Mouse (Mus musculus): Measurements from ENCODE around the gene Bean1. TPM values are rescaled to one million over a fixed set of nuclear protein-coding genes. Genes with fewer than 3 reads are reported as not detected.
"Not testable (repeated sequence)": the region's sequence is repeated elsewhere in the genome, so short reads cannot be mapped to it uniquely, and the experiment has no call there.

Gene Bean1
- polyA plus RNA-seq, 1 experiment from 2014 or later, result 0.23 TPM

DNA sequence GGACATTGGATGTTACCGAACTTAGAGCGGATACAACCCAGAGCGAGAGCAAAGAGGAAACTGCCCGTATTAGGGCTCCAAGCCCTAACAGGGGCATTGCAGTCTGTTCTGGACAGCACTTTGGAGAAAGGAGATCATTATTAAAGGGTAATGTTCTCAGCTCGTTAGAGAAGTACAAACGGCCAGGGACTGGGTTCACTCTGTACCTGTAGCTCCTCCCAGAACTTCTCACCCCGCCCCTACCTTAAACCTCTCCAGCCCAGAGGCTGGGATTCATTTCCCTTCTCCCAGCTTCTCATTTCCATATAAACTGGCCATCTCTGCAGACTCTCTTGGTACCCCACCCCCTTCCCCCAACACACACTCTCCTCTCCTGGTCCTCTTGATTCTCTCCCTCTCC, 81.2 kb downstream of the Bean1 start:
- peak overlapping the region; percentile 90 for H3K27ac ChIP-seq
- no peaks in the 10 kb centered on the region for H3K9me3 ChIP-seq
- WGBS, result under 1% methylated on average over 7 of the region's 7 CpGs
- H3K4me3 ChIP-seq, result peak overlapping the region; percentile 79
- no peaks in the 10 kb centered on the region for H3K36me3 ChIP-seq
- H3K4me1 ChIP-seq, result peaks cover 23% of the 10 kb centered on the region
- H3K27me3 ChIP-seq (ENCODE audit: insufficient read depth, poor library complexity, severe bottlenecking), result no peaks in the 10 kb centered on the region
- DNase-seq (ENCODE audit: low spot score), result no peak

DNA sequence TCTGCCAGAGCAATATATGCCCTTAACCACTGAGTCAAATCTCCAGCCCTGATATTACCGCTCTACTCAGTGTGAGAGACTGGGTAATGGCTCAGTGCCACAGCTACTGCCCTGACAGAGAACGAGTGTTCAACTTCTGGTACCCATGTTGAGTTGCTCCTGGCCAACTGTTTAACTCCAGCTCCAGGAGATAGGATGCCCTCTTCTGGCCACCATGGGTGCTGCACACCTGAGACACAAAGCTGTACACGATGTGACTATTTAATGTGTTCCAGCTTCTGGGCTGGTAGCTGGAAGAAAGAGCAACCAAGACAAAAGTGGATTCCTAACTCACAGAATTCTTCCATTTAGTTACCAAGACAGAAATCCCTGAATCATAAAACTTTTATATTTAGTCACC, 82.8 kb downstream of the Bean1 start:
- Histone ChIP-seq H3K9me3 (no peaks in the 10 kb centered on the region), H3K4me3 (no peak overlapping the region), H3K36me3 (peaks cover 8% of the 10 kb centered on the region), H3K27me3 (ENCODE audit: insufficient read depth, poor library complexity, severe bottlenecking) (no peaks in the 10 kb centered on the region), H3K27ac (no peak overlapping the region), H3K4me1 (peaks cover 10% of the 10 kb centered on the region)
- 88% methylated on average over 3 of the region's 3 CpGs for WGBS
- DNase-seq (ENCODE audit: low spot score), result peak; percentile 74

DNA sequence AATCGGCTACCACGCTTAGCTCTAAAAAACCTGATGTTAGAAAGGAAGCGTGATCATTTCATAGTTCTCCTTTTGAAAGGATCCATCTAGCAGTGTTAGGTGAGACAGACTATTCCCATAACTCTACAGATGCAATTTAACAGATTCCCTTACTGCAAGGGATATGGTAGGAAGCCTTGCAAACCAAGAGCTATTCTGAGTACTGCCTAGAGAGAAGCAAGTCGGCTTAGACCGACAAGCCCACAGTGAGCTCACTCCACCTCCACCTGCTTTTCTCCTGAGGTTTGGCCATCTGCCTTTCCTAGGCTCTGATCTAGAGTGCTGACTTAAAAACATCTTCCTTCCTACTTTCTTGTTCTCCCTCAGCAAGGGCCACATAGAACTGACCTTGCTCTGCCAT, 91.6 kb downstream of the Bean1 start:
- H3K4me1 ChIP-seq; H3K27me3 ChIP-seq (ENCODE audit: insufficient read depth, poor library complexity, severe bottlenecking); H3K27ac ChIP-seq; H3K4me3 ChIP-seq; H3K9me3 ChIP-seq; DNase-seq (ENCODE audit: low spot score): not testable (repeated sequence)
- WGBS, result 96% methylated on average over 5 of the region's 5 CpGs
- peaks cover 44% of the 10 kb centered on the region for H3K36me3 ChIP-seq

DNA sequence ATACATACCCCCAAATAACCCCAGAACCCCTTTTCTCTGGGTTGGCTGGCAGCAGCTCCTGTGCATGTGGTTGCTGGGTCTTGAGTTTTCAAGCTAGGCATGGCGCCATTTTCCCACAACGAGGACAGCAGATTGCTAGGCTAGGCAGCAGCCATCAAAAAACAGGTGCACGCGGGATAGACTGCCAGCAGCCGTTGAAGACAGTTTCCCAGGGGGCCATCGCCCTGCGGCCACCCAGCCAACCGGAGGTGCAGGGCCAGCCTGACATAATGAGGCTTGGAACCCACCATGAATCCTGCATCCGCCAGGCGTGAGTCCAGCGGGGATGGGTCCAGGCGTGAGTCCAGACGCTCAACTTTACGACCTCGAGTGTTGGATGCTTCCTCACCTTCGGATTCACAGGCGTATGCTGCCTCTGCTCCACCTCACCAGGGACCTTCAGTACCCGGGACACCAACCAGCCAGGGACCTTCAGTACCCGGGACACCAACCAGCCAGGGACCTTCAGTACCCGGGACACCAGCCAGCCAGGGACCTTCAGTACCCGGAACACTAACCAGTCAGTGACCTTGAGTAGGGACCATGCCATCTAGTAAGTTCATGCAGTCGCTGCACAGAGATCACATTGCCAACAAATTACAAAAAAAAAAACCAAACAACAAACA, 94.2 kb downstream of the Bean1 start:
- H3K27me3 ChIP-seq (ENCODE audit: insufficient read depth, poor library complexity, severe bottlenecking), result not testable (repeated sequence)
- WGBS, result 95% methylated on average over 22 of the region's 22 CpGs
- DNase-seq (ENCODE audit: low spot score), result peak; percentile 39

DNA sequence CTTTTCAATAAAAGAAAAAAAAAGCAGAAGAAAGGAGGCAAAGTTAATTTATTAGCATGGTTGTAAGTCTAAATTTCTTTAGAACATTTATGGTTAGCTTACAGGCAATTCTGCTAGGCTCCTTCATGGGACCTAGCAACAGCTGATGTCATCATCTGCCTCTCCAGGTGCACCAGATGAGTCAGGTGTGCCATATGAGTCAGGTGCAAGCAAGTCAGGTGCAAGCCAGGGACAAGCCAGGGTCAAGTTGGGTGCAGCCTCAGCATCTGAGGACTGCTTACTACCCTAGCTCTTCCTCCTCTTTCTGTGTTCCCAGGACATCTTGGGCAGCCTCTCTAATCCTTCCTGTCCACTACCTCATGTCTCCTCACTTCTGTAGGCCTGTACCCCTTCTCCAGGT, 98.1 kb downstream of the Bean1 start:
- H3K9me3 ChIP-seq, result 0 out of 2 replicates have a peak, but pooled peaks cover 4% of the 10 kb centered on the region
- H3K4me3 ChIP-seq, result no peak overlapping the region
- DNase-seq (ENCODE audit: low spot score), result peak; percentile 48
- no peaks in the 10 kb centered on the region for H3K27me3 ChIP-seq (ENCODE audit: insufficient read depth, poor library complexity, severe bottlenecking)
- H3K27ac ChIP-seq, result no peak overlapping the region
- peaks cover 15% of the 10 kb centered on the region for H3K36me3 ChIP-seq
- H3K4me1 ChIP-seq, result no peaks in the 10 kb centered on the region

More for the DNA sequence above, 94.2 kb downstream of the Bean1 start:
- peaks cover 22% of the 10 kb centered on the region for H3K36me3 ChIP-seq
- H3K27ac ChIP-seq, H3K9me3 ChIP-seq, H3K4me1 ChIP-seq, H3K4me3 ChIP-seq: not testable (repeated sequence)

Other genes with a start within 250 kb of the Bean1 start
- 34.1 and 40.4 TPM in 2 replicates for gene Cdh5, start 68.8 kb upstream of the Bean1 start, polyA plus RNA-seq (2016; fragmentation: Nextera tagmentation; extraction: Ambion mirVana)
- gene Tk2, start 78.1 kb downstream of the Bean1 start, polyA plus RNA-seq (2016; fragmentation: Nextera tagmentation; extraction: Ambion mirVana), result 13.0 and 17.3 TPM in 2 replicates
- 31.1 and 36.2 TPM in 2 replicates for gene Cklf, start 80.4 kb downstream of the Bean1 start, polyA plus RNA-seq (2016; fragmentation: Nextera tagmentation; extraction: Ambion mirVana)
- not detected in 2 replicates for gene Cmtm2a, start 122.7 kb downstream of the Bean1 start, polyA plus RNA-seq (2016; fragmentation: Nextera tagmentation; extraction: Ambion mirVana)
- gene Gm45711, start 139.6 kb downstream of the Bean1 start, polyA plus RNA-seq (2016; fragmentation: Nextera tagmentation; extraction: Ambion mirVana), result not detected in 2 replicates
- gene Cmtm1, start 139.7 kb downstream of the Bean1 start, polyA plus RNA-seq (2016; fragmentation: Nextera tagmentation; extraction: Ambion mirVana), result not detected in 2 replicates
- gene Gm11020, start 151.1 kb downstream of the Bean1 start, polyA plus RNA-seq (2016; fragmentation: Nextera tagmentation; extraction: Ambion mirVana), result not detected in 2 replicates
- gene Cmtm2b, start 151.8 kb downstream of the Bean1 start, polyA plus RNA-seq (2016; fragmentation: Nextera tagmentation; extraction: Ambion mirVana), result not detected in 2 replicates
- gene Cmtm3, start 169.0 kb downstream of the Bean1 start, polyA plus RNA-seq (2016; fragmentation: Nextera tagmentation; extraction: Ambion mirVana), result 86.9 and 103 TPM in 2 replicates
- 1.1 and 1.7 TPM in 2 replicates for gene Cmtm4, start 225.4 kb downstream of the Bean1 start, polyA plus RNA-seq (2016; fragmentation: Nextera tagmentation; extraction: Ambion mirVana)